Mouse (Mus musculus) adrenal gland (tissue): ENCODE results near the gene Robo1.

Experiments
- intact Hi-C: fragments of 180-260 bp; cut with DNase I; formaldehyde crosslinking; loops from one replicate; pipeline ENCODE4 v1.15.1; 2025
- long read RNA-seq, 2 experiments: library from polyadenylated mRNA; unstranded; transcript quantifications; one replicate each; pipeline ENCODE4 v2.0.0; 2020; ENCODE audit warnings: borderline replicate concordance in 1 of 2; ENCODE audit not compliant: insufficient replicate concordance in 1 of 2

Robo1 gene
- long read RNA-seq, experiment 1, partial matches to known transcripts, result 12 of 25 reads
- long read RNA-seq, experiment 1, other reads (novel, unspliced or antisense), result 12 of 25 reads
- long read RNA-seq, experiment 2, partial matches to known transcripts, result 6 of 14 reads
- long read RNA-seq, experiment 2, other reads (novel, unspliced or antisense), result 8 of 14 reads

- intact Hi-C loops, result no loop called here
Observed at GRCm38 (mm10) chr16:72307537-72308330, at the start of gene Robo1. TSS of gene Robo1 (plus strand) at chr16:72308306.

- intact Hi-C loops, result no loop called here
Observed at GRCm38 (mm10) chr16:72267839-72268238, 40.3 kb upstream of the Robo1 start.

GRCm38 (mm10) chr16:72276390-72277074, 31.6 kb upstream of the Robo1 start:
- intact Hi-C loops, result no loop called here

GRCm38 (mm10) chr16:72308331-72308668, 194 bp downstream of the Robo1 start:
- intact Hi-C loops, result no loop called here

- intact Hi-C loops, result no loop called here
Observed at GRCm38 (mm10) chr16:72327321-72327720, 19.2 kb downstream of the Robo1 start.

- intact Hi-C loops, result no loop called here
Observed at GRCm38 (mm10) chr16:72328579-72328978, 20.5 kb downstream of the Robo1 start.

GRCm38 (mm10) chr16:72337757-72338156, 29.7 kb downstream of the Robo1 start:
- intact Hi-C loops, result no loop called here

- intact Hi-C loops, result loop anchor here (5.0 to 10.0 kb wide), 3 partner anchors 133 to 624 kb away; no protein-coding TSS in a partner anchor
Observed at GRCm38 (mm10) chr16:72350422-72350821, 42.3 kb downstream of the Robo1 start.

- intact Hi-C loops, result loop anchor here (10.0 kb wide), 2 partner anchors 258 to 618 kb away; no protein-coding TSS in a partner anchor
Observed at GRCm38 (mm10) chr16:72356515-72357357, 48.6 kb downstream of the Robo1 start.

GRCm38 (mm10) chr16:72376896-72377295, 68.8 kb downstream of the Robo1 start:
- intact Hi-C loops, result no loop called here

GRCm38 (mm10) chr16:72381819-72382218, 73.7 kb downstream of the Robo1 start:
- intact Hi-C loops, result no loop called here

GRCm38 (mm10) chr16:72383566-72383965, 75.5 kb downstream of the Robo1 start:
- intact Hi-C loops, result no loop called here

- intact Hi-C loops, result no loop called here
Observed at GRCm38 (mm10) chr16:72393512-72393911, 85.4 kb downstream of the Robo1 start.

GRCm38 (mm10) chr16:72398811-72399210, 90.7 kb downstream of the Robo1 start:
- intact Hi-C loops, result no loop called here

- intact Hi-C loops, result no loop called here
Observed at GRCm38 (mm10) chr16:72402381-72402780, 94.3 kb downstream of the Robo1 start.

GRCm38 (mm10) chr16:72409820-72410219, 101.7 kb downstream of the Robo1 start:
- intact Hi-C loops, result no loop called here

GRCm38 (mm10) chr16:72411669-72412270, 103.7 kb downstream of the Robo1 start:
- intact Hi-C loops, result no loop called here

GRCm38 (mm10) chr16:72412879-72413278, 104.8 kb downstream of the Robo1 start:
- intact Hi-C loops, result no loop called here

- intact Hi-C loops, result no loop called here
Observed at GRCm38 (mm10) chr16:72419328-72420066, 111.4 kb downstream of the Robo1 start.

GRCm38 (mm10) chr16:72422426-72422825, 114.3 kb downstream of the Robo1 start:
- intact Hi-C loops, result no loop called here
